Mouse (Mus musculus) thymus, postnatal 25 days (tissue): ENCODE data around the gene Olfr1079.
"Not testable (repeated sequence)": the region's sequence is repeated elsewhere in the genome, so short reads cannot be mapped to it uniquely, and the experiment has no call there.

Experiments used
- DNase-seq: peaks from one replicate; pipeline ENCODE4 v3.0.0; 2022

Gene Olfr1079

DNA sequence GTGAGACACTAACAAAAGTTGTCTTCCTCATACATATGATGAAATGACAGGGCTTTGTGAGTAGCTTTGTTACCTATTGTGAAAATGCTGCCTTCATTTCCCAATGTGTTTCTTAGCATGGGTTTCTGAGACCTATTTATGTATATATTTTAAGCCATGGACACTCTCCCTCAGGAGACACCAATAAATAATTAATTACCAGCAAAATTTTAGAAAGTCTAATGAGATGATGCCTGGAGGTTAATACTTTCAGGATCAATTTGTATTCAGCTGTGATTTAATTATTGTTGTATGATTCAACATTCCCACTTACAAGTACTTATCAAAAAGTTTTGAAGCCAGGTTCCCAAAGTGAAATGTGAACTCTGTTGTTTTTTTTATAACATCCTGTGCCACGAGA is at the start of gene Olfr1079:
TSS of gene Olfr1079 (minus strand) at position 101 of the 400 bp plus-strand sequence.
- DNase-seq, result no peak

- DNase-seq, result not testable (repeated sequence)
Observed at GRCm38 (mm10) chr2:86558135-86558534, 15.9 kb upstream of the Olfr1079 start, which contains the start of gene Olfr1080. TSS of gene Olfr1080 (minus strand) at chr2:86558235.

DNA sequence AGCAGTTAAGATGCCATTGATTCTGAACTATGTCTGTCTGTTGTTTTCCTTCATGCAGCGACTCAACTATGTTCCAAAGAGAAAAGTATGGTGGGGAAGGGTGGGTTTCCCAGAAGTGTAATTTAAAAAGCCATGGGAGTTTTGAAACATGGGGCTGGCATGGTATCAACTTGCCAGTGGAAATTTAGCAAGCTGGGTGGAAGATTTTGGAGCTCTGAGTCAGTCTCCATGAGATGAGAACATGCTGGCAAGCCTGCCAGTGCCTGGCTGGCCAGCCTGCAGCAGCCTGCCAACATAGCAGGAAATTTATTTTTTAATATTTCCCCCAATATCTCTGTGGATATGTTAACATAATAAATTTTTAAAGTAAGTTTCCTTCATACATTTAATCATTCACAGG is 11.3 kb downstream of the Olfr1079 start:
- no peak for DNase-seq

DNA sequence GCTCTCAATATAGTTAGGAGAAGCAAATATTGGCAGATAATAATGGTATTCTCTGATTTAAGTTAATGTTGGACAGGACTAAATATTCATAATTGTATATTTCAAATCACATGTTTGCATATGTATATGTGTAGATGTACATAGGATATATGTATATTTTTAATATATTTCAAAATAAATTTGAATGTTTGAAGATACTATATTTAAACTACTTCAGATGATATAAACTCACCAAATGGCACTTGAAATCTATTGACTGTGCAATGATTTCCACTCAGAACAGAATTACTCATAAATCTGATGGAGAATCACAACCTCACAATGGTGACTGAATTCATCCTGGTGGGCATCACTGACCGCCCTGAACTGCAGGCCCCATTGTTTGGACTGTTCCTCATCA is 34.1 kb downstream of the Olfr1079 start, which contains the start of gene Olfr1076:
TSS of gene Olfr1076 (plus strand) at position 301 of the 400 bp plus-strand sequence.
- DNase-seq, result no peak

DNA sequence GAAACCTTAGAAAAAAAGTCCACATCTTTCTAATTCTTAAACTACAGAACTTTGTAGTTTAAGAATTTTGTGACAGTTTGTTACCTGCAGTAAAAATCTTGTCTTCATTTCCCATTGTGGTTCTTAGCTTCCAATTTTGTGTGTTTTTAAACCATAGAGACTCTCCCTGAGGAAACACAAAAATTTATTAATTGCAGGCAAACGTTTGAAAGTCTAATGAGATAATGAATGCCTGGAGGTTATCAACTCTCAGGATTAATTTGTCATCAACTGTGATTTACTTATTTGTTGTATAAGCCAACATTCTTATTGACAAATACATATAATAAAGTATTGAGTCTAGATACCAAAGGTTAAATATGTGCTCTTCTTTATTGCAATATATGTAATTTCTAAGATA is 55.0 kb downstream of the Olfr1079 start, which contains the start of gene Olfr228:
TSS of gene Olfr228 (minus strand) at position 101 of the 400 bp plus-strand sequence.
- no peak for DNase-seq
